Mouse (Mus musculus) neural tube, embryonic 14.5 days (tissue): ENCODE results near the gene Vsig10. TPM values are rescaled to one million over a fixed set of nuclear protein-coding genes. Genes with fewer than 3 reads are reported as not detected.
A peak's percentile ranks its signal among the peaks of the same experiment; 100 is the strongest.
"Not testable (repeated sequence)": the region's sequence is repeated elsewhere in the genome, so short reads cannot be mapped to it uniquely, and the experiment has no call there.

Experiments used
- ATAC-seq: fragments of 200-750 bp; cut with Nextera tagmentation; 2 replicates; pipeline ENCODE4 v1.8.0; 2017; ENCODE audit warnings: low read depth, mild to moderate bottlenecking, moderate TSS enrichment, moderate library complexity
- H3K27ac ChIP-seq: fragments of 300-500 bp; sonication (generic); 2 replicates; pipeline ENCODE4 v1.5.1; 2014; ENCODE audit warnings: low read depth, mild to moderate bottlenecking, control low read depth, low read length, moderate library complexity, mixed read lengths
- H3K27me3 ChIP-seq: fragments of 300-500 bp; sonication (generic); 2 replicates; pipeline ENCODE4 v1.6.1; 2014; ENCODE audit warnings: low read length; ENCODE audit not compliant: control insufficient read depth, insufficient read depth
- H3K36me3 ChIP-seq: fragments of 300-500 bp; sonication (generic); 2 replicates; pipeline ENCODE4 v1.6.1; 2014; ENCODE audit warnings: low read length, mixed read lengths; ENCODE audit not compliant: control insufficient read depth, insufficient read depth
- H3K4me1 ChIP-seq: fragments of 300-500 bp; sonication (generic); 2 replicates; pipeline ENCODE4 v1.6.1; 2014; ENCODE audit warnings: low read length; ENCODE audit not compliant: control insufficient read depth, insufficient read depth
- H3K4me2 ChIP-seq: fragments of 300-500 bp; sonication (generic); 2 replicates; pipeline ENCODE4 v1.6.1; 2014; ENCODE audit warnings: mild to moderate bottlenecking, low read depth, low read length, control low read depth
- H3K4me3 ChIP-seq: fragments of 300-500 bp; sonication (generic); 2 replicates; pipeline ENCODE4 v1.5.1; 2014; ENCODE audit warnings: low read depth, low read length, control low read depth, mixed read lengths
- H3K9ac ChIP-seq: fragments of 300-500 bp; sonication (generic); replicated peaks from 2 replicates; pipeline ENCODE4 v1.6.1; 2014; ENCODE audit warnings: low read depth, mild to moderate bottlenecking, control low read depth, low read length, mixed read lengths
- H3K9me3 ChIP-seq: fragments of 300-500 bp; sonication (generic); 2 replicates; pipeline ENCODE4 v1.6.1; 2016; ENCODE audit warnings: low read length; ENCODE audit not compliant: control insufficient read depth
- WGBS: fragments of 180-500 bp; shearing (Covaris S2); extraction: QIAGEN DNeasy Blood & Tissue Kit; methylation state at CpG from one replicate; pipeline ENCODE4 v1.1.7; 2014; 5-methylcytosine and 5-hydroxymethylcytosine counted together
- polyA plus RNA-seq: library from polyadenylated mRNA; unstranded; fragments of >200 nt; fragmentation: Nextera tagmentation; extraction: Ambion mirVana; gene quantifications from 2 replicates; pipeline ENCODE4 v1.2.1, GENCODE M21; 2014

The Vsig10 gene
- polyA plus RNA-seq, 1 experiment from 2014 or later, result 1.2 TPM

DNA sequence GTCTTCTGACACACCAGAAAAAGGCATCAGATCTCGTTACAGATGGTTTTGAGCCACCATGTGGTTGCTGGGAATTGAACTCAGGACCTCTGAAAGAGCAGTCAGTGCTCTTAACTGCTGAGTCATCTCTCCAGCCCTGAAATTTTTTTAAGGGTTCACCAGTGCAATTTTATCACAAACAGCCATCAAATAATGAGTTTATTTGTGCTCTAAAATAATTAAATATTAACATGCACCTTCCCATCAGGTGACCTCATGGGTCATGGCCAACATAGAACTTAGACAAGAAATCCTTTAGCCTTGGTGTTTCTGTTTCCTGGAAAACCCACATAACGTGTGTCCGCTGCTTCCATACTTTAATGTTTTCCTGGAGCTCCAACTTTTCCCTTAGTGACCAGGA lies 25.1 kb upstream of the Vsig10 start:
- H3K27me3 ChIP-seq, H3K4me2 ChIP-seq, H3K9ac ChIP-seq, H3K4me1 ChIP-seq, H3K9me3 ChIP-seq, ATAC-seq, H3K36me3 ChIP-seq, H3K4me3 ChIP-seq, H3K27ac ChIP-seq: not testable (repeated sequence)
- 77% methylated on average over 3 of the region's 3 CpGs for WGBS

DNA sequence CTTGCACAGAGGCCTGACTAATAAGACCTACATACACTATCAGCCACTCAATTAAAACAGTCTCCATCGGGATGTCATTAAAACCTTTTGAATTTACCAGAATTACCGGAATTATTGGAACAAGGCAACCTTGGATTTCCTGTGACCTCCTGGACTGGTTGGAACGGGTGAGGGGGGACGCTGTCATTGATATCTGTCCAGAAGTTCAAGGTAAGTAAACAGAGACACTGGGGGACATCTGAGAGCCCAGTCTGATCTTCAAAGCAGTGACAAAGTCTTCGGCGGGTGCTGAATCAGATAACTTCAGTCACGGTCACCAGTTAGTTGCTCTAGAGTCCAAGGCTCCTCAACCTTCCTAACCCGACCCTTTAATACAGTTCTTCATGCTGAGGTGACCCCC lies 23.9 kb upstream of the Vsig10 start:
- Histone ChIP-seq H3K4me1 (no peaks in the 10 kb centered on the region), H3K36me3 (no peaks in the 10 kb centered on the region), H3K9ac (no peak overlapping the region), H3K27me3 (no peaks in the 10 kb centered on the region), H3K27ac (no peak overlapping the region), H3K9me3 (no peaks in the 10 kb centered on the region), H3K4me3 (no peak overlapping the region), H3K4me2 (no peak overlapping the region)
- WGBS, result 96% methylated on average over 8 of the region's 8 CpGs
- ATAC-seq, result no peak

- H3K27me3 ChIP-seq, result no peaks in the 10 kb centered on the region
- ATAC-seq, result no peak
These were observed 16.0 kb upstream of the Vsig10 start for GRCm38 (mm10) chr5:117302899-117303298.

GRCm38 (mm10) chr5:117303691-117304579 lies 14.9 kb upstream of the Vsig10 start:
- ATAC-seq, result no peak
- no peaks in the 10 kb centered on the region for H3K4me1 ChIP-seq
- no peaks in the 10 kb centered on the region for H3K9me3 ChIP-seq
- no peak overlapping the region for H3K9ac ChIP-seq
- WGBS, result 54% methylated on average over 18 of the region's 18 CpGs
- H3K27me3 ChIP-seq, result no peaks in the 10 kb centered on the region
- no peak overlapping the region for H3K4me2 ChIP-seq
- no peaks in the 10 kb centered on the region for H3K36me3 ChIP-seq
- H3K27ac ChIP-seq, result no peak overlapping the region
- H3K4me3 ChIP-seq, result no peak overlapping the region

More at GRCm38 (mm10) chr5:117302899-117303298, 16.0 kb upstream of the Vsig10 start:
- no peak overlapping the region for H3K27ac ChIP-seq
- H3K4me2 ChIP-seq, result no peak overlapping the region
- H3K9me3 ChIP-seq, result no peaks in the 10 kb centered on the region
- WGBS, result 79% methylated on average over 3 of the region's 3 CpGs
- no peak overlapping the region for H3K9ac ChIP-seq
- H3K4me3 ChIP-seq, result no peak overlapping the region
- H3K36me3 ChIP-seq, result no peaks in the 10 kb centered on the region
- no peaks in the 10 kb centered on the region for H3K4me1 ChIP-seq

DNA sequence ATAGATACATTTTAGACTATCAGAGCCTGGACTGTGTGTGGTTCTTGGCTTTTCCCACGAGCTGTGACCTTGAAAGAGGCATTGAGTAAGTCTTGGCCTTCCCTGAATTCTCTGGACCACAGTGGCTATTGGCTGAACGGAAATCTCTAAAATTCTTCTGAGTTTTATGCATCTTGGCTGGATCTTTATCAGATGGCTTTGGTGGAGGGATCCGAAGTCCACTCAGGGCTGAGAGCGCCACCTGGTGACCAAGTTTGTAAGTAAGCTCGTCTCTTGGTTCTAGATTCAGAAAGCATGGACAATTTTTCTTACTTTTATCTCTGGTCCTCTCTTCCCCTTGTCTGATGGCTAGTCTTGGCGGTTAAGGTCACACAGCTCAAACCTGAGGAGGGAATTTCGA lies 13.9 kb upstream of the Vsig10 start:
- no peak overlapping the region for H3K9ac ChIP-seq
- ATAC-seq, result no peak
- no peaks in the 10 kb centered on the region for H3K4me1 ChIP-seq
- H3K27ac ChIP-seq, result no peak overlapping the region
- WGBS, result 78% methylated on average over 7 of the region's 7 CpGs
- H3K9me3 ChIP-seq, result no peaks in the 10 kb centered on the region
- H3K27me3 ChIP-seq, result no peaks in the 10 kb centered on the region
- H3K4me3 ChIP-seq, result no peak overlapping the region
- no peaks in the 10 kb centered on the region for H3K36me3 ChIP-seq
- H3K4me2 ChIP-seq, result no peak overlapping the region

DNA sequence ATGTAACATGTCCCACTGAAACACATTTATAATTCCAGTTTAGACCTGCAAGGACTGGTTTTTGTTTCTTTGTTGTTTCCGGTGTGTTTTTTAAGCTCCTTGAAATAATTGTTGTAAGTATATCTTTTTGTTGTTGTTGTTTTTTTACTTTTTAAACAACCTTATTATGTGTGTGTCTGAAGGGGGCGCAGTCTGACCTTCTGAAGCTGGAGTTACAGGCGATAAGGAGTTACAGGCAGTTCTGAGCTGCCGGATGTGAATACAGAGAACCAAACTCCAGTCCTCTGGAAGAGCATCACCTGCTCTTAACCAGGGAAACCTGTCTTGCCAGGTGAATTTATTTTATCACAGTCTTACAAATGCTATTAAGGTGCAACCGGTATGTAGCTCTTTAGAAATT lies 13.1 kb upstream of the Vsig10 start:
- H3K27ac ChIP-seq, result no peak overlapping the region
- ATAC-seq, result no peak

DNA sequence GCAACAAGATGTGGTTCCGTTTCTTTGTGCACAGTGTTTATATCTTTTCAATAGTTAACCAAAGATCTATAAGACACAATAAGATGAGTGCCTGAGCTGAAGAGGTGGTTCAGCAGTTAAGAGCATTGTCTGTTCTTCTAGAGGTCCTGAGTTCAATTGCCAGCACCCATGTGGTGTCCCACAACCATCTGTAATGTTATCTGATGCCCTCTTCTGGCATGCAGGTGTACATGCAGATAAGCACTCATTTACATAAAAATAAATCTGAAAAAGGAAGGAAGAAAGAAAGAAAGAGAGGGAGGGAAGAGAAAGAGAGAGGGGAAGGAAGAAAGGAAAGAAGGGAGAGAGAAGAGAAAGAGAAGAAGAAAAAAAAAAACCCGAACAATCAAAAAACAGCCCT lies 12.1 kb upstream of the Vsig10 start:
- H3K36me3 ChIP-seq, result no peaks in the 10 kb centered on the region
- no peak overlapping the region for H3K27ac ChIP-seq
- no peaks in the 10 kb centered on the region for H3K27me3 ChIP-seq
- no peaks in the 10 kb centered on the region for H3K4me1 ChIP-seq
- WGBS, result 96% methylated on average over 2 of the region's 2 CpGs
- no peak overlapping the region for H3K4me2 ChIP-seq
- ATAC-seq, result no peak
- no peaks in the 10 kb centered on the region for H3K9me3 ChIP-seq
- H3K4me3 ChIP-seq, result no peak overlapping the region
- no peak overlapping the region for H3K9ac ChIP-seq

More for the DNA sequence above, 13.1 kb upstream of the Vsig10 start:
- Histone ChIP-seq H3K4me1 (no peaks in the 10 kb centered on the region), H3K9ac (no peak overlapping the region), H3K9me3 (no peaks in the 10 kb centered on the region), H3K36me3 (no peaks in the 10 kb centered on the region), H3K27me3 (no peaks in the 10 kb centered on the region), H3K4me2 (no peak overlapping the region), H3K4me3 (no peak overlapping the region)
- 93% methylated on average over 5 of the region's 5 CpGs for WGBS

- H3K36me3 ChIP-seq, result no peaks in the 10 kb centered on the region
- no peaks in the 10 kb centered on the region for H3K4me1 ChIP-seq
- H3K4me2 ChIP-seq, result no peak overlapping the region
- no peaks in the 10 kb centered on the region for H3K9me3 ChIP-seq
- no peak overlapping the region for H3K27ac ChIP-seq
- ATAC-seq, result no peak
- H3K4me3 ChIP-seq, result no peak overlapping the region
- H3K9ac ChIP-seq, result no peak overlapping the region
- no peaks in the 10 kb centered on the region for H3K27me3 ChIP-seq
- 34% methylated on average over 11 of the region's 11 CpGs for WGBS
These were observed 11.2 kb upstream of the Vsig10 start for GRCm38 (mm10) chr5:117307699-117308098.

- H3K27ac ChIP-seq, result no peak overlapping the region
- WGBS, result 27% methylated on average over 14 of the region's 14 CpGs
- no peaks in the 10 kb centered on the region for H3K27me3 ChIP-seq
- no peaks in the 10 kb centered on the region for H3K4me1 ChIP-seq
- no peak overlapping the region for H3K4me3 ChIP-seq
- ATAC-seq, result no peak
- H3K4me2 ChIP-seq, result 0 out of 2 replicates have a peak overlapping the region, but pooled peaks have one; percentile 8
- no peak overlapping the region for H3K9ac ChIP-seq
- H3K9me3 ChIP-seq, result no peaks in the 10 kb centered on the region
- no peaks in the 10 kb centered on the region for H3K36me3 ChIP-seq
These were observed 5.5 kb upstream of the Vsig10 start for GRCm38 (mm10) chr5:117313420-117313819.
